Mouse (Mus musculus) lung, embryonic 16.5 days (tissue): ENCODE measurements around the gene Kdm8. TPM values are rescaled to one million over a fixed set of nuclear protein-coding genes. Genes with fewer than 3 reads are reported as not detected.

Source experiments
- ATAC-seq: fragments of 200-750 bp; cut with Nextera tagmentation; 2 replicates; pipeline ENCODE4 v1.8.0; 2017; ENCODE audit warnings: low read depth, mild to moderate bottlenecking, moderate library complexity
- H3K27ac ChIP-seq: fragments of 300-500 bp; sonication (generic); 2 replicates; pipeline ENCODE4 v1.5.1; 2014; ENCODE audit warnings: mild to moderate bottlenecking, control low read depth, low read length
- H3K27me3 ChIP-seq: fragments of 300-500 bp; sonication (generic); 2 replicates; pipeline ENCODE4 v1.6.1; 2014; ENCODE audit warnings: low read depth, low read length, mixed read lengths; ENCODE audit not compliant: control insufficient read depth, insufficient read depth
- H3K36me3 ChIP-seq: fragments of 300-500 bp; sonication (generic); 2 replicates; pipeline ENCODE4 v1.6.1; 2014; ENCODE audit warnings: low read length; ENCODE audit not compliant: control insufficient read depth, insufficient read depth
- H3K4me1 ChIP-seq: fragments of 300-500 bp; sonication (generic); replicated peaks from 2 replicates; pipeline ENCODE4 v1.6.1; 2014; ENCODE audit warnings: low read length, mixed read lengths; ENCODE audit not compliant: control insufficient read depth, insufficient read depth
- H3K4me2 ChIP-seq: fragments of 300-500 bp; sonication (generic); 2 replicates; pipeline ENCODE4 v1.6.1; 2014; ENCODE audit warnings: low read depth, low read length, control low read depth
- H3K4me3 ChIP-seq: fragments of 300-500 bp; sonication (generic); 2 replicates; pipeline ENCODE4 v1.5.1; 2014; ENCODE audit warnings: mild to moderate bottlenecking, low read length, control low read depth
- H3K9ac ChIP-seq: fragments of 300-500 bp; sonication (generic); 2 replicates; pipeline ENCODE4 v1.6.1; 2014; ENCODE audit warnings: low read length, control low read depth
- H3K9me3 ChIP-seq: fragments of 300-500 bp; sonication (generic); 2 replicates; pipeline ENCODE4 v1.6.1; 2016; ENCODE audit warnings: low read length; ENCODE audit not compliant: control insufficient read depth
- WGBS: fragments of 180-500 bp; shearing (Covaris S2); extraction: QIAGEN DNeasy Blood & Tissue Kit; methylation state at CpG from one replicate; pipeline ENCODE4 v1.1.7; 2014; 5-methylcytosine and 5-hydroxymethylcytosine counted together
- polyA plus RNA-seq: library from polyadenylated mRNA; unstranded; fragments of >200 nt; fragmentation: Nextera tagmentation; extraction: Ambion mirVana; gene quantifications from 2 replicates; pipeline ENCODE4 v1.2.1, GENCODE M21; 2015

The Kdm8 gene
- polyA plus RNA-seq, 1 experiment from 2014 or later: 13.1 TPM

DNA sequence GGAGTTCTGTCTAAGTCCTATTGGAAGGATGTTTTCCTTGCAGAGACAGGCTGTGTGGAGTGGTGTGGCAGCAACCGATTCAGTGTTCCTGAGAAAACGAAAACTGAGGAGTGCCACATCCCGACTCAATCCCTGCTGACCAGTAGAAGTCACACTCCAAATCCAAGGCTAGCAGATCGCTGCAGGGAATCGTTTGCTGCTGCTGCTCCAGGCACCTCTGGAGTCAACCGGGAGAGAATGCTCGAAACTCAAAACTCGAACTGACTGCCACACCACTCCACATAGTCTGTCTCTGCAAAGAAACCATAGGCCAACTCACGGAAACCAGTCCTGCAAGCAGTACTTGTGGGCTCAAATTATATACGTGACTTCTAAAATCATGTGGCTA, 406 bp upstream of the Kdm8 start:
- Histone ChIP-seq H3K4me1 (peaks cover 15% of the 10 kb centered on the region), H3K27me3 (no peaks in the 10 kb centered on the region), H3K4me3 (peak overlapping the region; percentile 56), H3K36me3 (no peaks in the 10 kb centered on the region), H3K27ac (peak overlapping the region; percentile 95), H3K9me3 (peaks cover 3% of the 10 kb centered on the region; the same call in 1 of the 2 replicates), H3K4me2 (peak overlapping the region; percentile 58), H3K9ac (peak overlapping the region; percentile 71)
- ATAC-seq: 0 out of 2 replicates have a peak, but pooled peaks have one; percentile 3
- 16% methylated on average over 10 of the region's 10 CpGs for WGBS

DNA sequence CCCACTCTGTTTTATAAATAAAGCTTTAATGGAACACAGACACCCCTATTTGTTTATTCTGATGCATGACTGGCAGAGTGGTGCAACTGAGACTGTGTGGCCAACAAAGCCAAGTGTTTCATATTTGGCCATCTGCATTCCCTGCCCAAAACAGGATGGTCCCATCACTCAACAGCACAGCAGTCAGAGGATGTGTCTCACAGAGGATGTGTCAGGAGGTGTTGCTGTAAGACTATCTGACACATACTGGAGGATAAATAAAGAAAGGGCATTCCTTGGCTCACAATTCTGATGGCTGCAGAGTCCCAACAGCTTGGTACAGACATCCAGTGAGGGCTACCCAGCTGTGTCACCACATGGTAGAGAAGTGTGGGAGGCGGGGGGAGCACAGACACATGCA, 6.2 kb downstream of the Kdm8 start:
- Histone ChIP-seq H3K9me3 (no peaks in the 10 kb centered on the region), H3K27ac (peak overlapping the region; percentile 44)
- ATAC-seq: peak; percentile 88

DNA sequence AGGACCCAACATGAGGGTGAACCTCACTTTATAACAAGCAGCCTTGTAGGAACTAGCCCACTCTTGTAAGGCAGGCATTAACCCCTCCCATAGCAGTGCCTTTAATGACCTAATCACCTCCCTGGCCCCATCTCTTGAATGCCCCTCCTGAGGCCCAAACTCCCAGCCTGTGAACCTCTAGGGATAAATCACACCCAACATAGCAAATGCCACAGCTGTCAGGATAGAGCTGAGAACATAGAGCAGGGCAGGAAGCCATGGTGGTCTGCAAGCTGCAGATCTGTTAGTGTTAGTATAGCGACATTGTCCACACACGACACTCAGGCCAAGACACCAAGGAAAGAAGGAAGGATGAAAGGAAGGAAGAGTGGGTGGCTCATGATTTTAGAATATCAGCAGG, 6.6 kb downstream of the Kdm8 start:
- Histone ChIP-seq H3K4me3 (no peak overlapping the region), H3K9ac (no peak overlapping the region), H3K36me3 (peaks cover 6% of the 10 kb centered on the region; the same call in 1 of the 2 replicates), H3K4me2 (no peak overlapping the region), H3K9me3 (no peaks in the 10 kb centered on the region), H3K27me3 (no peaks in the 10 kb centered on the region), H3K4me1 (peaks cover 19% of the 10 kb centered on the region), H3K27ac (peak overlapping the region; percentile 44)
- ATAC-seq: peak; percentile 45
- WGBS: 42% methylated on average over 2 of the region's 2 CpGs

More for the DNA sequence above, 6.2 kb downstream of the Kdm8 start:
- 44% methylated on average over 1 of the region's 1 CpGs for WGBS
- Histone ChIP-seq H3K27me3 (no peaks in the 10 kb centered on the region), H3K36me3 (peaks cover 4% of the 10 kb centered on the region; the same call in 1 of the 2 replicates), H3K4me3 (no peak overlapping the region), H3K4me1 (peaks cover 20% of the 10 kb centered on the region), H3K4me2 (no peak overlapping the region), H3K9ac (no peak overlapping the region)

DNA sequence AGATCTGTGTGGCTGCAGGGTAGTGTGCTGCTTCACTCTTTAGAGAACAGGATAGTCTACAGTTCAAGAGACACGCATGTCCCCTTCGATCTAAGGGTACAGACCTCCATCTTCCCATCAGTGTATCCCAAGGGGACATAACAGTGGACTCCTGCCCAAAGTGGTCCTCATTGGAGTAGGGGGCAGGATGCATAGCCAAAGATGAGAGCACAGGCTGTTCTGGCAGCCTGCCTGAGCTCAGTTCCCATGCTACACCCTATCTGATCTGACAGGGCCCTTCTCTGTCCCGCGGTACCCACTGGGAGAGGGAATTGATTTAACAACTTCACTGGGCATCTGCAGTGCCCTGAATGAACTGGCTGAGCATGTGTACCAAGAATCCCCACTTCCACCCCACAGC, 9.2 kb downstream of the Kdm8 start:
- WGBS: 90% methylated on average over 4 of the region's 4 CpGs
- H3K4me3 ChIP-seq: no peak overlapping the region
- no peak overlapping the region for H3K4me2 ChIP-seq
- H3K36me3 ChIP-seq: peaks cover 14% of the 10 kb centered on the region
- H3K27ac ChIP-seq: no peak overlapping the region
- no peak overlapping the region for H3K9ac ChIP-seq
- no peaks in the 10 kb centered on the region for H3K27me3 ChIP-seq
- H3K4me1 ChIP-seq: peaks cover 19% of the 10 kb centered on the region
- no peak for ATAC-seq
- no peaks in the 10 kb centered on the region for H3K9me3 ChIP-seq

DNA sequence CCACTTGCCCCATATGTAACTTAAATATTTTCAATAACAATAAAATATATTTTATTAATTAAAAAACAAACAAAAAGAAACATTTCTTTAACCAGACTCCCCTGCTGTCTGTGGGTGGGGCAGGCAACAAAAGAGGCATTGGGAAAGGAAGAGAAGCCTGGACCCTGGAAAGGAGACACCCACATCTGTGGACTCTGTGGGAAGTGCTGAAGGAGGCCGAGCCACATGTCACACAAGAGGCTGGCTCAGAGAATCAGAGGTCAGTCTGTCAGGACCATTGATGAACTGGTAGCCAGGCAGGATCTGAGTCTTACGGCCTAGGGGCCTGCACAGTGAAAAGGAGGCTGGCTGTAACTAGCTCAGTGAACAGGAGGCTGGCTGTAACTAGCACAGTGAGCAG, 17.7 kb downstream of the Kdm8 start:
- Histone ChIP-seq H3K4me2 (no peak overlapping the region), H3K4me1 (no peaks in the 10 kb centered on the region), H3K9me3 (no peaks in the 10 kb centered on the region), H3K4me3 (no peak overlapping the region), H3K9ac (no peak overlapping the region), H3K27ac (no peak overlapping the region), H3K36me3 (peaks cover 11% of the 10 kb centered on the region), H3K27me3 (no peaks in the 10 kb centered on the region)
- no peak for ATAC-seq
- WGBS: 63% methylated on average over 2 of the region's 2 CpGs

DNA sequence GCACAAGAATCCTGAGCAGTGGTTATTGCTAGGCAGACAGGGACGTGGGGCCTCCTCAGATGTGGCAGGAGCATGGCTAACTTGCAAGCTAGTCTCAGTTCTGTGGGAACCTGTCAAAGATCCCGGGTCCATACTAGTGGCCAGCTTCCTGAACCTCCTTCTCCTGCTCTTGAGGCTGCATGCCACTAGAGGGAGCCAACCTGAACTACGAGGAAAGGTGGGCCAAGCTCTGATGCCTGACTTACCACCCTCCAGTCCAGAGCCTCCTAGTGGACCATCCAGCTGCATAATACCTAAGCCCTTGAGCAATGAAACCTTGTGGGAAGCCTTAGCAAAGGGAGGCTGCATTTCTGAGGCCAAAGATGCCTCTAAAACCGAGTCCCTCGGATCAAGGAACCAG, 25.5 kb downstream of the Kdm8 start:
- Histone ChIP-seq H3K4me1 (peaks cover 28% of the 10 kb centered on the region), H3K4me2 (no peak overlapping the region), H3K4me3 (no peak overlapping the region), H3K27me3 (no peaks in the 10 kb centered on the region), H3K27ac (no peak overlapping the region), H3K36me3 (peaks cover 28% of the 10 kb centered on the region), H3K9ac (no peak overlapping the region), H3K9me3 (no peaks in the 10 kb centered on the region)
- 22% methylated on average over 5 of the region's 5 CpGs for WGBS
- 0 out of 2 replicates have a peak, but pooled peaks have one; percentile 19 for ATAC-seq

DNA sequence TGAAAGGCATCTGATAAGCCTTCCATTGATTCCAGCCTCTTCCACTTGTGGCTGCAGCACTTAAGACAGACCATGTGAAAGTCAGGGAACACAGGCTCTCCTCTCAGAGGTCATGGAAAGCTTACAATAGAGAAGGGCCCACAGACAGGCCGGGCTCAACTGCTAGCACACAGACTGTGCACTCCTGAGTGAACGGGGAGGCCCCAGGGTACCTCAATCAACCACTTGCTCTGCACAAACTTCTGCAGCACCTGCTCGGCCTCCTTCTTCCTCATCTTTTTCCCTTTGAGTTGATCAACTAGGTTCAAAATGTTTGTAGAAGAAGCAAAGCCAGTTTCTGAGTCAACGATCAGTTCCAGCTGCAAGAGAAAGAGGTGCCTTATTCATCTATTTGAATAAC, 26.4 kb downstream of the Kdm8 start:
- 68% methylated on average over 4 of the region's 4 CpGs for WGBS
- Histone ChIP-seq H3K27ac (no peak overlapping the region), H3K4me3 (no peak overlapping the region), H3K4me2 (no peak overlapping the region), H3K9ac (no peak overlapping the region), H3K4me1 (peaks cover 37% of the 10 kb centered on the region), H3K9me3 (no peaks in the 10 kb centered on the region), H3K27me3 (no peaks in the 10 kb centered on the region), H3K36me3 (peaks cover 26% of the 10 kb centered on the region)
- ATAC-seq: no peak

DNA sequence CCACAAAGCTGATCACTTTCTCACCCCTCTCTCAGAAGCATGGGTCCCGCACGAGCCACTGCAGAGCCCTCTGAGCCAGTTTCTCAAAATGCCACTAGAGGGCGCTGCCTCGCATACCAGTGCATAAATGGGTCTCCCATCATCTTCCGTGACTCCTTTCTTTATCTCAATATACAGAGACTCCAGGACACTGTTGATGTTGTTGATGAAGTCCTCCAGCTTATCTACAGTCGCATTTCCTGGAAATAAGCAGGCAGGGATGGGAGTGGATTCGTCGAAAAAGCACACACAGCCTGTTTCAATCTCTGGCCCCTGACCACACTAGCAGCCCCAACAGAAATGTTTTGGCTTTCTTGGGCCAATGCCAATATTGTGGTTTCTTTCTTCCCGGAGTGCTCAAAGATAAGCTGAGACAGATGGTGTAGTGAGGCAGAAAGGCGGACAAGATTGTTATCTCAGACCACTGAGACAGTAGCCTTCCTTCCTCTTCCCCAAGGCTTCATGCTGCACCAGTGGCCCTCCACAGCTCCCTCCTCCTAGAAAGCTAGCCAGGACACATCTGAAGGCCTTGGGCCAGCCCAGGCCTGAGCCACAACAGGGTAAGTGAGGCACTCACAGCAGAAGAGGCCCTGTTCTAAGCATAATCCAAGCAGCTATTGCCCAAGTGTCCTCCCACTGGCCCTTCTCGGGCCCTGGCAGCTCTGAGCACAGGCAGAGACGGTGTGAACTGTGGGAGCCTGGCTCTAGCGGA, 27.7 kb downstream of the Kdm8 start:
- H3K4me3 ChIP-seq: no peak overlapping the region
- peaks cover 47% of the 10 kb centered on the region for H3K4me1 ChIP-seq
- no peaks in the 10 kb centered on the region for H3K27me3 ChIP-seq
- peak; percentile 73 for ATAC-seq
- peak overlapping the region; percentile 3; the same call in 1 of the 2 replicates for H3K9ac ChIP-seq
- H3K4me2 ChIP-seq: peak overlapping the region; percentile 19; the same call in 1 of the 2 replicates
- WGBS: 17% methylated on average over 13 of the region's 13 CpGs
- H3K36me3 ChIP-seq: peaks cover 19% of the 10 kb centered on the region
- no peaks in the 10 kb centered on the region for H3K9me3 ChIP-seq
- peak overlapping the region; percentile 96 for H3K27ac ChIP-seq

DNA sequence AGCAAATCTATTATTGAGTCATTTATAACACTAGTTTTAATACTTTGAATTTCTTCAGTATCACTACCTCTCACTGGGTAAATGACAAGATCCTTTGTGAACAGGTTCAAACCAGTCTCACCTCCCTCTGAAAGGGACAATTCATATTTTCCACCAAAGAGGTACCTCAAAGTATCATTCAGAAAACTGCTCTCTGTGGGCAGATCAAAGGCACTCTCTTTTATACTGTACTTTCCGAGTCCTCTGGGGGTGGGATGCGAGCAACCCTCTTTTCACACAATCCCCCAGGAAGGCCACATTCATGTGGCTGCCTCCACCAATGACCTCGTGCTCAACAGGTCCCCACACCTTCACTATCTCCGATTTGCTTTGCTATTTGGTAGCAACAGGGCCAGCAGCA, 30.1 kb downstream of the Kdm8 start:
- ATAC-seq: no peak
- H3K9me3 ChIP-seq: no peaks in the 10 kb centered on the region
- H3K27me3 ChIP-seq: no peaks in the 10 kb centered on the region
- H3K9ac ChIP-seq: peak overlapping the region; percentile 17; the same call in 1 of the 2 replicates
- H3K4me2 ChIP-seq: no peak overlapping the region
- 62% methylated on average over 4 of the region's 4 CpGs for WGBS
- H3K27ac ChIP-seq: peak overlapping the region; percentile 78
- H3K36me3 ChIP-seq: peaks cover 11% of the 10 kb centered on the region
- H3K4me1 ChIP-seq: peaks cover 66% of the 10 kb centered on the region
- H3K4me3 ChIP-seq: no peak overlapping the region
